Mouse (Mus musculus): Measurements from ENCODE around the gene Capns2.

Capns2 gene

DNA sequence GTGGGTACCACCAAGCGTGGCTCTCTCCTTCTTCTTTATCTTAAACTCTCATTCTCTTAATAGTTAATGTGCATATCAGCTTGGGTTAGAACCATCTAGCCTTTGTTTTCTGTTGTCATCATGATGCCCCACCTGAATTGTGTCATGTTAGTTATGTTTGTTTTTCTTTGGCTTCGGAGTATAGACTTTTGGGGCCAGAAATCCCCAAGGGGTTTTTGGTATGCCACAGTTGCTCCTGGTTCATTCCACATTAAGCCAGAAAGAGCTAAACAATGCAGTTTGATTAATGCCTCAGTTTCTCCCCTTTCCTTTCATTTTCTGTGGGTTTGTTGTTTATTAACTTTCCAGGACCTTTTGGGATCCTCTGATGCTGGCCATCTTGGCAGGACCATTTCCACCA, 7.2 kb downstream of the Capns2 start:
- no peak for DNase-seq

- no peak for DNase-seq
These were observed 10.3 kb downstream of the Capns2 start for GRCm38 (mm10) chr8:92911477-92911876.

GRCm38 (mm10) chr8:92913396-92913795, 12.2 kb downstream of the Capns2 start:
- no peak for DNase-seq

- no peak for DNase-seq
These were observed 14.9 kb downstream of the Capns2 start for GRCm38 (mm10) chr8:92916082-92916481.

GRCm38 (mm10) chr8:92921768-92922167, 20.6 kb downstream of the Capns2 start:
- DNase-seq, result no peak

DNA sequence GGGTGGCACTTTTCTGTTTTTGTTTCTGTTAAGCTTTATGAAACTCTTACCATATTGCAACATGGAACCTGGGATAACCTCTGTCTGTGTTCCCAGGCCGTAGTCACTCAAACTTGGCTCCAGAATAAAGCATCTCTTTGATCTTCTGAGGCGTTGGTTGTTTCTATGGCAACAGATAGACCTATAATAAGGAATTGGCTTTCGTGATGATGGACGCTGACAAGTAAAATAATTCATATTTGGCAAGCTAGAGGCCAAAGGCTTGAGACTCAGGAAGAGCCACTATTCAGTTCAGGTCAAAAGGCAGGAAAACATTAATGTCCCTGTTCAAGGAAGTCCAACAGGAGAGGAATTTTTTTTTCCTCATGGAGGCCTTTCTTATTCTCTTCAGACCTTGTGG, 27.8 kb downstream of the Capns2 start:
- DNase-seq, result no peak

DNA sequence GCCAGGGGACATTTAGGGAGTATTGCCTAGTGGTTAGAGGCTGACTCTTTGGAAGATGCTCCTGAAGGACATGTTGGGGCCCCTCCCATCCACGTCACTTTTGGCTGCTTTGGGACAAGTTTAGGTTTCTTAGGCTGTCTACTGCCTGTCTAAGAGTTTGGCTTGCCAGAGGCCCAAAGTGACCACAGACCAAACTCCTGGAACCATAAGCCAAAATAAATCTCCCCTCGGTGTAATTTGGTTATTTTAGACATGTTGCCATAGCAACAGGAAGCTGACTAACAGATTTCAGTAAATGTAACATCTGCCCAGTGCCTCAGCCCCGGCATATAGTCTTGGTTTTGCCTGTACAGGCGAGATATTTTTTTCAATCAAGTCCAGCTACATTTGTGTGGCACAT, 36.8 kb downstream of the Capns2 start:
- no peak for DNase-seq

- no peak for DNase-seq
These were observed 47.9 kb downstream of the Capns2 start for GRCm38 (mm10) chr8:92949071-92949470.

- DNase-seq, result no peak
These were observed 49.6 kb downstream of the Capns2 start for GRCm38 (mm10) chr8:92950639-92951371.

All from right cerebral cortex, postnatal 4 days (tissue).